Mouse (Mus musculus) heart, embryonic 12.5 days (tissue): ENCODE results near the gene Rnf220. TPM values are rescaled to one million over a fixed set of nuclear protein-coding genes. Genes with fewer than 3 reads are reported as not detected.
A peak's percentile ranks its signal among the peaks of the same experiment; 100 is the strongest.

Experiments
- ATAC-seq: fragments of 200-750 bp; cut with Nextera tagmentation; 2 replicates; pipeline ENCODE4 v1.8.0; 2017; ENCODE audit warnings: moderate TSS enrichment, moderate library complexity; ENCODE audit not compliant: insufficient number of reproducible peaks, low FRiP score
- H3K27ac ChIP-seq: fragments of 300-500 bp; sonication (generic); 2 replicates; pipeline ENCODE4 v1.5.1; 2016; ENCODE audit warnings: mild to moderate bottlenecking, moderate library complexity; ENCODE audit not compliant: poor library complexity, severe bottlenecking
- H3K27me3 ChIP-seq: fragments of 300-500 bp; sonication (generic); replicated peaks from 2 replicates; pipeline ENCODE4 v1.6.1; 2016; ENCODE audit warnings: mild to moderate bottlenecking, moderate library complexity
- H3K36me3 ChIP-seq: fragments of 300-500 bp; sonication (generic); 2 replicates; pipeline ENCODE4 v1.6.1; 2016; ENCODE audit warnings: mild to moderate bottlenecking, moderate library complexity
- H3K4me1 ChIP-seq: fragments of 300-500 bp; sonication (generic); replicated peaks from 2 replicates; pipeline ENCODE4 v1.6.1; 2016; ENCODE audit warnings: mild to moderate bottlenecking
- H3K4me2 ChIP-seq: fragments of 300-500 bp; sonication (generic); 2 replicates; pipeline ENCODE4 v1.6.1; 2016; ENCODE audit warnings: mild to moderate bottlenecking, moderate library complexity
- H3K4me3 ChIP-seq: fragments of 300-500 bp; sonication (generic); 2 replicates; pipeline ENCODE4 v1.5.1; 2016; ENCODE audit warnings: mild to moderate bottlenecking
- H3K9ac ChIP-seq: fragments of 300-500 bp; sonication (generic); 2 replicates; pipeline ENCODE4 v1.6.1; 2016; ENCODE audit warnings: mild to moderate bottlenecking, moderate library complexity
- H3K9me3 ChIP-seq: fragments of 300-500 bp; sonication (generic); replicated peaks from 2 replicates; pipeline ENCODE4 v1.6.1; 2016; ENCODE audit warnings: mild to moderate bottlenecking, moderate library complexity
- WGBS: fragments of 180-500 bp; shearing (Covaris S2); methylation state at CpG from one replicate; pipeline ENCODE4 v1.1.7; 2016; 5-methylcytosine and 5-hydroxymethylcytosine counted together
- polyA plus RNA-seq: library from polyadenylated mRNA; unstranded; fragments of >200 nt; fragmentation: Nextera tagmentation; extraction: Ambion mirVana; gene quantifications from 2 replicates; pipeline ENCODE4 v1.2.1, GENCODE M21; 2016

The Rnf220 gene
- polyA plus RNA-seq, 1 experiment from 2014 or later: 55.8 TPM

GRCm38 (mm10) chr4:117374078-117374540, 122.7 kb downstream of the Rnf220 start:
- Histone ChIP-seq H3K36me3 (no peaks in the 10 kb centered on the region), H3K9ac (peak overlapping the region; percentile 17; the same call in 1 of the 2 replicates), H3K4me3 (peak overlapping the region; percentile 17; the same call in 1 of the 2 replicates), H3K27ac (no peak overlapping the region), H3K9me3 (no peaks in the 10 kb centered on the region), H3K4me1 (peaks cover 22% of the 10 kb centered on the region), H3K27me3 (peaks cover 39% of the 10 kb centered on the region), H3K4me2 (peak overlapping the region; percentile 54)
- ATAC-seq: 0 out of 2 replicates have a peak, but pooled peaks have one; percentile 16
- 21% methylated on average over 10 of the region's 10 CpGs for WGBS

- Histone ChIP-seq H3K27ac (no peak overlapping the region), H3K9me3 (no peaks in the 10 kb centered on the region), H3K4me3 (peak overlapping the region; percentile 17; the same call in 1 of the 2 replicates), H3K4me2 (peak overlapping the region; percentile 54), H3K4me1 (peaks cover 22% of the 10 kb centered on the region), H3K27me3 (peaks cover 39% of the 10 kb centered on the region), H3K36me3 (no peaks in the 10 kb centered on the region), H3K9ac (peak overlapping the region; percentile 17; the same call in 1 of the 2 replicates)
- ATAC-seq: peak; percentile 62
- WGBS: 12% methylated on average over 13 of the region's 16 CpGs
These were observed 123.4 kb downstream of the Rnf220 start for GRCm38 (mm10) chr4:117373324-117374077.

GRCm38 (mm10) chr4:117371896-117372295, 125.0 kb downstream of the Rnf220 start:
- H3K36me3 ChIP-seq: no peaks in the 10 kb centered on the region
- H3K4me1 ChIP-seq: peaks cover 22% of the 10 kb centered on the region
- H3K4me3 ChIP-seq: no peak overlapping the region
- no peak for ATAC-seq
- no peak overlapping the region for H3K27ac ChIP-seq
- H3K4me2 ChIP-seq: no peak overlapping the region
- H3K9me3 ChIP-seq: no peaks in the 10 kb centered on the region
- H3K27me3 ChIP-seq: peaks cover 48% of the 10 kb centered on the region
- H3K9ac ChIP-seq: no peak overlapping the region
- WGBS: 54% methylated on average over 2 of the region's 2 CpGs

GRCm38 (mm10) chr4:117370354-117370753, 126.5 kb downstream of the Rnf220 start:
- no peak for ATAC-seq
- Histone ChIP-seq H3K27ac (no peak overlapping the region), H3K4me1 (peaks cover 22% of the 10 kb centered on the region), H3K9me3 (no peaks in the 10 kb centered on the region), H3K27me3 (peaks cover 48% of the 10 kb centered on the region), H3K4me3 (no peak overlapping the region), H3K4me2 (no peak overlapping the region), H3K36me3 (no peaks in the 10 kb centered on the region), H3K9ac (no peak overlapping the region)
- 58% methylated on average over 5 of the region's 5 CpGs for WGBS

- H3K4me2 ChIP-seq: no peak overlapping the region
- H3K27ac ChIP-seq: no peak overlapping the region
- no peaks in the 10 kb centered on the region for H3K36me3 ChIP-seq
- H3K27me3 ChIP-seq: peaks cover 41% of the 10 kb centered on the region
- H3K4me1 ChIP-seq: peaks cover 18% of the 10 kb centered on the region
- ATAC-seq: no peak
- no peak overlapping the region for H3K9ac ChIP-seq
- no peak overlapping the region for H3K4me3 ChIP-seq
- WGBS: 30% methylated on average over 3 of the region's 3 CpGs
- H3K9me3 ChIP-seq: no peaks in the 10 kb centered on the region
These were observed 127.3 kb downstream of the Rnf220 start for GRCm38 (mm10) chr4:117369571-117369970.

DNA sequence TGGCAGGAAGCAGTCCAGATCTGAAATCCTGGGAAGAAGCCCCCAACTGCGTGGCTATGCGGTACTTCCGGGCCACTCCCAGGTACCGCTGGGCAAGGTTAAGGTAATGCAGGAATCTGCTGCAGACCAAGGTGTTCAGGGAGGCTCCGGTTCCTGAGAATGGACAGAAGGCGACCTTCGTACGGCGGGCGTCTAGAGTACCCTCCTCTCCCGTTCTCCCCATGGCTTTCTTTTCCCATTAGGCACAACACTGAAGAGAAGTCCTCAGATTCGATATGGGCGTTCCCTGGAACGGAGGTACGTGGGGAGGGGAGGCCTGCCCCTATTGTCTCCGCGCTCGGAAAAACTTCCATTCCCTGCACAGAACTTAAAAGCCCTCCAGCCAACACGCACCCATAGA, 129.5 kb downstream of the Rnf220 start:
- H3K27ac ChIP-seq: no peak overlapping the region
- H3K4me2 ChIP-seq: no peak overlapping the region
- 82% methylated on average over 19 of the region's 19 CpGs for WGBS
- peaks cover 31% of the 10 kb centered on the region for H3K27me3 ChIP-seq
- H3K9me3 ChIP-seq: no peaks in the 10 kb centered on the region
- H3K4me1 ChIP-seq: peaks cover 4% of the 10 kb centered on the region; the same call in 1 of the 2 replicates
- no peak overlapping the region for H3K9ac ChIP-seq
- no peak for ATAC-seq
- H3K4me3 ChIP-seq: no peak overlapping the region
- H3K36me3 ChIP-seq: no peaks in the 10 kb centered on the region

DNA sequence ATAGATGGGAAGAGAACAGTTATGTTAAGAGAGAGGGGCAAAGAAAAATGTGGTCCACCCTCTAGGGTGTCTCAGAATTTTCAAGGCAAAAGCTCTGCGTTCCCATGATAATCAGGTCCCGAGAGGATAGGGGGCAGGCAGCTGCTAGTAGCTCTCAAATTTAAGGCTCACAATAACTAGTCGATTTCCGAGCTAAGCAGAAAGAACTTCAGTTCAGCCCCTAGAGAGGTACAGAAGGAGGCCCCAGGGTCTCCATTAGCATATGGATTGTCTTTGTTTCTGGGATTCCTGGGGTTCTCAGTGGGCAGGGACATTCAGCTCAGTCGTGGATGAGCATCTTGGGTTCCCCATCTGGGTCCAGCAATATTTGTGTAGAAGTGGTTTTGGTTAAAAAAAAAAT, 134.8 kb downstream of the Rnf220 start:
- WGBS: 38% methylated on average over 5 of the region's 5 CpGs

DNA sequence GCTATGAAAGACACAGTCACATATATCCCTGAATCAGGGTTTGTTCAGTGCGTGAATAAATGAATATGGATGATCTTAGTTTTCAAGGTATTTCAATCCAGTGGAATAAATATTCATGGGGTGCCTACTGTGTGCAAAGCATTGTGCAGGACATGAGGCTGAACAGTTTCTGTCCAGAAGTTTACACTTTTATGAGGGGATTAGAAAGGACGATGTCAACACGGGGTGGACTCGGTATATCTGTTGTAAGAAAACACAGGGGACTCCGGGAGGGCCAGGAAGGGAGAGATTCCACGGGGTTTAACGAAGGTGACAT, 135.3 kb downstream of the Rnf220 start:
- no peak overlapping the region for H3K4me3 ChIP-seq
- H3K27ac ChIP-seq: no peak overlapping the region
- H3K9me3 ChIP-seq: no peaks in the 10 kb centered on the region
- H3K4me2 ChIP-seq: no peak overlapping the region
- H3K4me1 ChIP-seq: peaks cover 16% of the 10 kb centered on the region
- H3K27me3 ChIP-seq: peaks cover 15% of the 10 kb centered on the region
- ATAC-seq: no peak
- H3K36me3 ChIP-seq: no peaks in the 10 kb centered on the region
- 40% methylated on average over 7 of the region's 7 CpGs for WGBS
- H3K9ac ChIP-seq: no peak overlapping the region

More for the DNA sequence above, 134.8 kb downstream of the Rnf220 start:
- Histone ChIP-seq H3K27ac (no peak overlapping the region), H3K36me3 (no peaks in the 10 kb centered on the region), H3K4me3 (no peak overlapping the region), H3K27me3 (peaks cover 13% of the 10 kb centered on the region), H3K4me2 (no peak overlapping the region), H3K9me3 (no peaks in the 10 kb centered on the region), H3K4me1 (peaks cover 16% of the 10 kb centered on the region), H3K9ac (no peak overlapping the region)
- ATAC-seq: no peak

DNA sequence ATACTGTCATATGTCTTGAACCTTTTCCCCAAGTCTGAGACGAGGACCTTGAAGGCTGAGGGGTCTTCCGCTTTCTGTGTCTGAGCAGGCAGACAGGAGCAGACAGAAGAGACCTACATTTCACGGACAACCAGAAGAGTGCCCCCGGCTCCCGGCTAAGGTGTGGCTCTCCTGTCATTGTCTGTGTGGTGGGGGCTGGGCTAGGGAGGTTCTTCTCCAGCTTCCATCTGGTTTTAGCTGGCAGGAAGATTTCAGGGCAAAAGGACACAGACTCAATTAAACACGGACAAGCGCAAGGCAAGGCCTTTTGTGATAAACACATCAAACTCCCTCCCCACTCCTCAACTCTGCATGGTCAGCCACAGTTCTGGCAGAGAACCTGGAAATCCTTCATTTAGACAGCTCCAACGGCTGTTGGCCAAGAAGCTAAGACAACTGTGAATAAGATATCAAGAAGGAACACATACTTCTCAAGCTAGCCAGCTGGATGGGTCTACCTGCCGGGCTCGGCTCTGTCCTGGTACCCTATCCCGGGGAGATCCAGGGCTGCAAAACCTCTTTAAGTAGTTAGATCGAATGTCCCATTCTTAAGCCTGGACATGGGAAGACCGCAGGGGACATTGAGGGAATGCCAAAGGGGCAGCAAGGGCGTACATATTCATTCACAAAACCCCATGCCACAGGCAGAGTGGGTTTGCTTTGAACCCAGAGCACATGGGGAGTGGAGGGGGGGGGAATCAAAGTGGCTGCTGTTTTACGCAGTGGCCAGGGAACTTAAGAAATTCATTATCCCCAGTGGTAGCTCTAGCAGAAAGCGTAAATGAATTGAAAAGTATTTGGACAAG, 135.9 kb downstream of the Rnf220 start:
- Histone ChIP-seq H3K9me3 (no peaks in the 10 kb centered on the region), H3K36me3 (no peaks in the 10 kb centered on the region), H3K4me2 (no peak overlapping the region), H3K4me1 (peaks cover 18% of the 10 kb centered on the region), H3K27ac (no peak overlapping the region), H3K27me3 (peaks cover 15% of the 10 kb centered on the region), H3K9ac (no peak overlapping the region), H3K4me3 (no peak overlapping the region)
- ATAC-seq: no peak
- WGBS: 67% methylated on average over 16 of the region's 16 CpGs

DNA sequence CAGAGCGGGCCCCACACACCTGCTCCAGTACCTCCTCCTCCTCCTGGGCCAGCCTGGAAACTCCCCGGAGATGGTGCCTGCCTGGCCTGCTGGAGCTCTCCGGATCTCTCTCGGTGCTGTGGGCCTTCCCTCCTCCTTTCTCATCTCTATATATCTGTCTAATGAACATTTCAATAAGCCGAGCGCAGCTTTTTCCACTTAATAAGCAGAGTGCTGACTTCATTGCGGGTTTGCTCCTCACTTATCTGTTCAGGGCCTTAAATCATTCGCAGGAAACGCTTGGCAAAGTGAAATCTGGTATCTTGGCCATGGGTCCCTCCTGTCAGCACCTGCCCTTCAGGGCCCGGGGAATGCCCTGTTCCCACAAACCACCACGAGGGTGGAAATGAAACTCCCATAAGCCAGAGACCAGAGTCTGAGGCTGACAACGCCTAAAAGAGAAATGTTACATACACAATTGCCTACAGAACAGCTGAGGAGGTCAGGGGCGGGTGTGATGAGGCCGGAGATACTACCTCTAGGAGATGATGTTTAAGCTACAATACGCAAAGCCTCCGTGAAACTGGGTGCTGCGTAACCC, 137.0 kb downstream of the Rnf220 start:
- no peak overlapping the region for H3K27ac ChIP-seq
- no peaks in the 10 kb centered on the region for H3K9me3 ChIP-seq
- H3K9ac ChIP-seq: no peak overlapping the region; the same call in 1 of the 2 replicates
- H3K4me1 ChIP-seq: peaks cover 18% of the 10 kb centered on the region
- ATAC-seq: no peak
- no peak overlapping the region for H3K4me2 ChIP-seq
- WGBS: 59% methylated on average over 17 of the region's 17 CpGs
- H3K36me3 ChIP-seq: no peaks in the 10 kb centered on the region
- H3K4me3 ChIP-seq: no peak overlapping the region
- peaks cover 23% of the 10 kb centered on the region for H3K27me3 ChIP-seq

- Histone ChIP-seq H3K4me1 (peaks cover 26% of the 10 kb centered on the region), H3K27ac (no peak overlapping the region), H3K27me3 (peaks cover 28% of the 10 kb centered on the region), H3K9me3 (no peaks in the 10 kb centered on the region), H3K4me3 (no peak overlapping the region), H3K9ac (no peak overlapping the region), H3K4me2 (no peak overlapping the region), H3K36me3 (no peaks in the 10 kb centered on the region)
- WGBS: 55% methylated on average over 7 of the region's 7 CpGs
- no peak for ATAC-seq
These were observed 138.9 kb downstream of the Rnf220 start for GRCm38 (mm10) chr4:117357917-117358316.
